Mouse (Mus musculus): ENCODE data around the gene Syngr1.
"Not testable (repeated sequence)": the region's sequence is repeated elsewhere in the genome, so short reads cannot be mapped to it uniquely, and the experiment has no call there.

Syngr1 gene

GRCm38 (mm10) chr15:80115866-80116794 is 25.0 kb downstream of the Syngr1 start:
- DNase-seq (ENCODE audit: low spot score in 2 of 2): no peak

DNA sequence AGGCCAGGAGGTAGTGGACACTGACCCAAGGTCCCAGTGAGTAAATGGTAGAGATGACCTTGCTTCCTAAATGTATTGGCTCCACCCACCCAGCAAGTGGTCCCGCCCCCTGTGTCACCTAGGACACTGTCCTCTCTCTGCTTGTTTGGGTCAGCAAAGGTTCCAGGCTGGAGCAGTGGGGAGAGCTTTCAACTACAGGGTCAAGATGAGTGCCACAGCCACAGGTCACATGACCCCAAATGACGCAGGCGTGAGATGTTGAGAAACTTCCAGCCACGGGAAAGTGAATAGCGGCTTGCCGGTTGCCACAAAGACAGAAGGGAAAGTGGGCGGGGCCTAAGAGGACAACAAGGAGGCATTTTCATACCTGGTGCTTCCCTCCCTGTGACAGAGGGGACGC is 26.0 kb downstream of the Syngr1 start:
- DNase-seq (ENCODE audit: low spot score in 2 of 2): no peak

DNA sequence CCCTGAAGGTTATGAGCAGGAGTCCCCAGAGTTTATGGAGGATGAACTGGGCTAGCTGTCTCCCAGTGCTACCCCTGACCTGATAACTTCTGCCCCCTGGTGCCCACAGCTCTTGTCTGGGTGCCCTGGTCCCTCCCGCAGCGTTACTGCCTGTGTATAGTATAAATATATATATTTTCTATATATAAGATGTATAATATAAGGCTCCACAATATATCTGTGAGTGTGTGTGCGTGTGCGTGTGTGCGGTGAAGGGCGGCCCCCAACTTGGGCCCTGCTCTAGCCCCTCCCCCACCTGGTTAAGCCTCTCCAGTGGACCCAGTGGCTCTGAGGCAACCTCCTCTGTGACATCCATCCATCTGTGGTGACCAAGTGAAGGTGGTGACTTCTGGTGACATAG is 27.9 kb downstream of the Syngr1 start:
- no peak for DNase-seq (ENCODE audit: low spot score in 2 of 2)

DNA sequence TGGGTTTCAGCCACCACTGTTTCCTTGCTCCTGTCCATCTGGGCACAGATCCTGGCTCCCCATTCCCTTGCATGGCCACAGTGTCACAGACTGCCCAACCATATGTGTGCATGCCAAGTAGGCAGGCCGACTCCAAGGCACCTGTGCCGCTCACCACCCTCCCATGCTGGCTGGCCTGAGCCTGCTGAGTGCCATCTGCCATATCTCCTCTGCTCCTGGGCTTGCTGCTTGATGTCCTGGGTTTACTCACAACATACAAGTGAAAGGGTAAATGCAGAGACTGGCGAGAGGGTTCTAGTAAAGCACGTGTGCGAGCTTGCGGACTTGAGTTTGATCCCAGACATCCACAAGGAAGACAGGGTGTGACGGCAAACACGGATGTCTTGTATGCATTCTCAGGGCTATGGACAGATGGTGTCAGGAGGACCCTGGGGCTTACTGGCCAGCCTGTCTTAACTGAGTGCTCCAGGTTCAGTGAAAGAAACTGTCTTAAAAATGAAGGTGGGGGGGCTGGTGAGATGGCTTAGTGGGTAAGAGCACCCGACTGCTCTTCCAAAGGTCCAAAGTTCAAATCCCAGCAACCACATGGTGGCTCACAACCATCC is 30.7 kb downstream of the Syngr1 start:
- DNase-seq (ENCODE audit: low spot score in 2 of 2): no peak

GRCm38 (mm10) chr15:80122431-80122830 is 31.3 kb downstream of the Syngr1 start:
- DNase-seq (ENCODE audit: low spot score in 2 of 2): not testable (repeated sequence)

- no peak for DNase-seq (ENCODE audit: low spot score in 2 of 2)
Measured at GRCm38 (mm10) chr15:80124651-80125050, 33.5 kb downstream of the Syngr1 start.

GRCm38 (mm10) chr15:80127191-80127590 is 36.1 kb downstream of the Syngr1 start:
- no peak for DNase-seq (ENCODE audit: low spot score in 2 of 2)

GRCm38 (mm10) chr15:80129982-80130381 is 38.8 kb downstream of the Syngr1 start:
- DNase-seq (ENCODE audit: low spot score in 2 of 2): no peak

DNA sequence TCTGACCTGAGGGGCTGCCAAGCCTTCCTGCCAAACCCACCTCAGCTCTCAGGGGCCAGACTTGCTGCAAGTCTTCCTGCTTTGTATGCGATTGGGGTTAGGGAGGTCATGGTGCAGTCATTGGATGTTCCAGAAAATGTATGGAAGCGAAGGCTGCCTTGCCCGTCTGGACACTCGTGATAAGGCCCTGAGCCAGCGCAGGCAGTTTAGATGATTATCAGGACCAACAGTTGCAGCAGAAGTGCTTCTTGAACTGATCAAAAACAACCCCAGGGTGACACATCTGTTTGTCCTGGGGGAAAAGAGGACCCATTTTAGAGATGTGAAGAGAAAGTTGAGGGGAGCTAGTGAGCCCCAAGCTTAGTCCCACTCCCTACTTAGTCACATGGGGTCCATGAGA is 39.6 kb downstream of the Syngr1 start:
- DNase-seq (ENCODE audit: low spot score in 2 of 2): no peak

DNA sequence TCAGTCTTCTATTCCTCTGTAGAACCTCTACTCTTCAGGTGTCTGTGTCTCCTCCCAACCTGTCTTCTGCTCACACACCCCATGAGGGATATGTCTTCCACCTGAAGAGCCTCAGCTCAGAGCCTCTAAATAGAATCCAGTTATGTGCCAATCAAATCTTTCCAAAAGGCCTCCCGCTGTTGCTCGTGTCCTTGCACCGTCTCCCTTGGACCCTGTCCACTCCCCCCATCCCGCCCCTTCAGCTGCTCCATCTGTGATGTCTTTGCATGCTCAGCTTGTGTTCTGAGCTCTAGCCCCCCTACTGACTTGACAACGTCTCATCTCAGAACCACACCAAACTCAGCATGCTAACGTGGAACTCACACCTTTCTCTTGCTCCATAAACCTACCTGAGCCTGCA is 40.3 kb downstream of the Syngr1 start:
- DNase-seq (ENCODE audit: low spot score in 2 of 2): no peak

- DNase-seq (ENCODE audit: low spot score in 2 of 2): no peak
Measured at GRCm38 (mm10) chr15:80132452-80132851, 41.3 kb downstream of the Syngr1 start.

DNA sequence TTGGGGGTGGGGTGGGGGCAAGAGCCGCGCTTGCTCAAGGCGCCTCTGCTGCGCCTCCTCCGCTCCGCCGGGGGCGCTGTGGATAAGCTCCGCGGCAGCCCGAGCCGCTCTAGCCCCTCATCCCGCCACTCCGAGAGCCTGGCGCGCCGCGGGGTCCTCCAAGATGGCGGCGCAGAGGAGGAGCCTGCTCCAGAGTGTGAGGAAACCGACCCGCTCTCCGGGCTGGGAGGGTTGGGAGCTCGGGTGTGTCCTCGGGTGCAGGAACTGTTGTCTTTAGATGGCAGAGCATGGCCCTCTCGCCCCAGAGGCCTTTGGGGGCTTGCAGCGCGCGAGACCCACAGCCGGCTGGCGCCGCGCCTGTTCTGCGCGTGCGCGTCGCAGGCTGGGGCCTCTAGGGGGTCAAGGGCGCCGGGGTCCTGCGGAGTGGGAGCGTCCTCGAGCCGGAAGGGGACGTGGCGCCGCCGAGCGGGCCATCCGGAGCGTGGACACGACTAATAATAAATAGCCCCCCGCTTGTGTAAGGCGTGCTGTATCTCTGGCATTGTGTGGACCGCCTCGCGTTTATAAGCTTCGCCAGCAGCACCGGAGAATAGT is 42.0 kb downstream of the Syngr1 start, which contains the start of gene Tab1:
Gene Tab1 (plus strand): TSS at position 135 of the 594 bp plus-strand sequence.
- peak; percentile 87 to 88 for DNase-seq (ENCODE audit: low spot score in 2 of 2)

DNA sequence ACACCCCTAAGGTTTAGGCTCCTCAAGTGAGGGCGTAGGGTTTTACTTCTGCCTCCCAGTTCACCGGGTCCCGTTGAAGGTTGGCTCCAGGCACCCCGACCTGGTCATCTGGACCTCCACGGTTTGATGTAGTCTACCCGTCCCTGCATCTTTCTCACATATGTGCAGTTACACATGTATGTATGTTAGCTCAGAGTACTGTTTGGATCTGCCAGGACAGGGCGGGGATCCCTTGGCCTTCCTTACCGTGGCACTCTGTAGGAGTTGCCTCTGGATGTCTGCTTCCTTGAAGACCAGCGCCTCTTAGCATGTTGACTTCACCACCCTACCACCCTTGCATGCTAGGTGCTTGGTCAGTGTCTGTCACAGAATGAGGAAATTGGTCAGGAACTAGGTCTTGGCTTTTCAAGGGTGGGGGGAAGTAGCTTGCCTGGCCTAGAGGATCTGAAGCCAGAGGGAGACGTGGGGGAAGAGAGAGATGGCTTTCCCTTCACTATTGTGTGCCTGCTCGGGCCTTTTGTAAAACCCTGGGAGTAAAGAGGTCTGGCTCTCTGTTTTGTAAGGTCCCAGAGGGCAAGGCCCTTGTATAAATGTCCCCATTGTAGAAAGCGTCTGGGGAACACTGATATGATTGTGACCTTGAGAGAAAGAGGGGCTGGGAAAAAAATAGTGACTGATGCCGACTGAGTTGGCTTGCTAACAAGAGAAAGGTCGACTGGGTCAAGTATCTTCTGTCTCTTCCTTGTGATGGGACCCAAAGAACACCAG is 42.7 kb downstream of the Syngr1 start:
- DNase-seq (ENCODE audit: low spot score in 2 of 2): peak in 1 of 2 experiments; percentile 27

- DNase-seq (ENCODE audit: low spot score in 2 of 2): no peak
Measured at GRCm38 (mm10) chr15:80134450-80134847, 43.3 kb downstream of the Syngr1 start.

DNA sequence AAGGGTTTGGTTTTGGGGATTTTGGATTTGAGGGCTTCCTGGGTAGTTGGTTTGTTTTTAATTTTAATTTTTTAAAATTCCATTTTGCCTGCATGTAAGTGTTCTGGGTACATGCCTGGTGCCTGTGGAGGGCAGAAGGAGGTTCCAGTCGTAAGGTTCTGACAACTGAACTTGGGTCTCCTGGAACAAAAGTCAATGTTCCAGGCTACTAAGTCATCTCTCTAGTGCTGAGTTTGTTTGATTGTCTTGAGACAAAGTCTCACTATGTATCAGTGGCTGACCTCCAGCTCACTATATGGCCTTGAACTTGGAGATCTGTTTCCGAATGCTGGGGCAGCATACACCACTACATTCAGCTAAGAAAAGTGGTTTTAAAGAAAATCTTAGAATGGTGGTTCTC is 44.4 kb downstream of the Syngr1 start:
- DNase-seq (ENCODE audit: low spot score in 2 of 2): no peak

DNA sequence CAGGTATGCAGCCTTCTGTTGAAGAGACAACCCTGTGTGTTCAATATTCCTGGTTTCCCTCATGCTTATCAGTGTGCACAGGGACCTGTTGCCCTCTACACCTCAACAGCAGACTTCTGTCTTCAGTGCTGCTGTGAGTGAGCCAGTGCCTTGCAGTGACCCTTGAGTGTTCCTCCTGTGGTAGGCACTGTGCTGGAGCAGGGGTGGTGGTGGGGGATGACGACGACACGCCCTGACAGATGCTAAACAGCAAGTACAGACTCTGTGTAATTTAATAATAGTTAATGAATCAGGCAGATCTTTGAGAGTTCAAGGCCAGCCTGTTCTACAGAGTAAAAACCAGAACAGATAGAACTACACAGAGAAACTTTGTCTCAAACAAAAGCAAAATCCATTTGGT is 45.5 kb downstream of the Syngr1 start:
- DNase-seq (ENCODE audit: low spot score in 2 of 2): no peak

- no peak for DNase-seq (ENCODE audit: low spot score in 2 of 2)
Measured at GRCm38 (mm10) chr15:80137945-80138791, 47.0 kb downstream of the Syngr1 start.

DNA sequence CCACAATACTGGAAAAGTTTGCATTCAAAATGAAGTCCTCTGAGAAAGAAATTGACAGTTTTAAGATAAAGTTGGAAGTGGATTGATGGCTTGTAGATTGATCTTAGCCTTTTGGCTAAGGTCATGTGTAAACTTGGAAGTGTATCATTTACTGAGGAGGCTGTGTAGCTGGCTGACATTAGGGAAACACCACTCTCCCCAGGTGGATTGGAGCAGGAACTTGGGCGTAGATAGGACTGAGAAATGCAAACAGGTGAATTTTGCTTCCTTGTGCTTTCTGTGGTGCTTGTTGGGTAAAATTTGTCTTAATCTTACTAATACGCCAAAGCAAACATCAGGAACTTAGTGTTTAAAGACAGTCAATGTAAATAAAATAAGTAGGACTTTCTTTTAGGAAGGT is 49.2 kb downstream of the Syngr1 start:
- DNase-seq (ENCODE audit: low spot score in 2 of 2): no peak

- no peak for DNase-seq (ENCODE audit: low spot score in 2 of 2)
Measured at GRCm38 (mm10) chr15:80140878-80141277, 49.7 kb downstream of the Syngr1 start.

GRCm38 (mm10) chr15:80142130-80142529 is 51.0 kb downstream of the Syngr1 start:
- DNase-seq (ENCODE audit: low spot score in 2 of 2): no peak

GRCm38 (mm10) chr15:80143760-80144159 is 52.6 kb downstream of the Syngr1 start:
- DNase-seq (ENCODE audit: low spot score in 2 of 2): no peak

Measured in urinary bladder, postnatal 36 days (tissue).